Mouse (Mus musculus) spleen, postnatal 4 days (tissue): ENCODE results near the gene Rbm4.
A peak's percentile ranks its signal among the peaks of the same experiment; 100 is the strongest.

ENCODE experiments used
- DNase-seq, 2 experiments: peaks; one replicate each; pipeline ENCODE4 v3.0.0; 2022; ENCODE audit warnings: low spot score in 2 of 2

The Rbm4 gene

GRCm38 (mm10) chr19:4741482-4741881 lies 52.2 kb downstream of the Rbm4 start:
- DNase-seq, result peak in 1 of 2 experiments; percentile 51

- no peak for DNase-seq
Measured at GRCm38 (mm10) chr19:4739762-4740161, 53.9 kb downstream of the Rbm4 start.

GRCm38 (mm10) chr19:4739053-4739452 lies 54.6 kb downstream of the Rbm4 start:
- DNase-seq, result peak in 1 of 2 experiments; percentile 52

- peak in 1 of 2 experiments; percentile 53 for DNase-seq
Measured at GRCm38 (mm10) chr19:4737866-4738265, 55.8 kb downstream of the Rbm4 start.
